Mouse (Mus musculus) CH12.LX (cell line): ENCODE measurements around the gene Cdc42bpa.

Source experiments
- ELF1 ChIP-seq: IDR thresholded peaks from 2 replicates; pipeline ENCODE4 v1.6.1; 2014; ENCODE audit warnings: low read depth, mild to moderate bottlenecking, inconsistent platforms, low read length, improper control_type of control experiment
- GABPA ChIP-seq: IDR thresholded peaks from 2 replicates; pipeline ENCODE4 v1.6.1; 2012; ENCODE audit warnings: low read depth, low read length, improper control_type of control experiment, inconsistent platforms; ENCODE audit not compliant: insufficient replicate concordance
- NELFE ChIP-seq: IDR thresholded peaks from 2 replicates; pipeline ENCODE4 v1.6.1; 2011; ENCODE audit warnings: low read depth, low read length, improper control_type of control experiment
- POLR2A ChIP-seq: IDR thresholded peaks from 2 replicates; pipeline ENCODE4 v1.6.1; 2011; ENCODE audit warnings: low read depth, mild to moderate bottlenecking, improper control_type of control experiment, low read length
- SIN3A ChIP-seq: IDR thresholded peaks from 2 replicates; pipeline ENCODE4 v1.6.1; 2012; ENCODE audit warnings: low read length, improper control_type of control experiment, inconsistent platforms
- TCF12 ChIP-seq: IDR thresholded peaks from 2 replicates; pipeline ENCODE4 v1.6.1; 2014; ENCODE audit warnings: low read depth, mild to moderate bottlenecking, inconsistent platforms, low read length, improper control_type of control experiment
- USF2 ChIP-seq: conservative IDR thresholded peaks from 2 replicates; pipeline ENCODE4 v1.6.1; 2011; ENCODE audit warnings: low read depth, low read length, improper control_type of control experiment
- ZC3H11A ChIP-seq: IDR thresholded peaks from 2 replicates; pipeline ENCODE4 v1.6.1; 2012; ENCODE audit warnings: low read depth, mild to moderate bottlenecking, inconsistent platforms, low read length, improper control_type of control experiment

- TF ChIP-seq POLR2A (no peak), SIN3A (no peak), ELF1 (no peak), USF2 (no peak), TCF12 (no peak), ZC3H11A (no peak), GABPA (no peak), NELFE (no peak)
Measured at GRCm38 (mm10) chr1:180161566-180162355, 201.5 kb downstream of the Cdc42bpa start.
